Mouse (Mus musculus) forebrain, embryonic 13.5 days (tissue): ENCODE measurements at regions not wholly inside any gene's neighbourhood (a gene's known extent, or its start where the extent isn't known, plus 50 kb on each side); places are given as distances from the start of the nearest gene placed in this dataset.

Experiments used
- ATAC-seq: fragments of 200-750 bp; cut with Nextera tagmentation; 2 replicates; pipeline ENCODE4 v1.8.0; 2017
- H3K27ac ChIP-seq: fragments of 300-500 bp; sonication (generic); 2 replicates; pipeline ENCODE4 v1.5.1; 2015; ENCODE audit warnings: inconsistent platforms, mild to moderate bottlenecking, moderate library complexity
- H3K27me3 ChIP-seq: fragments of 300-500 bp; sonication (generic); 2 replicates; pipeline ENCODE4 v1.6.1; 2015; ENCODE audit warnings: mild to moderate bottlenecking, inconsistent platforms
- H3K36me3 ChIP-seq: fragments of 300-500 bp; sonication (generic); 2 replicates; pipeline ENCODE4 v1.6.1; 2015; ENCODE audit warnings: mild to moderate bottlenecking, inconsistent platforms; ENCODE audit not compliant: poor library complexity, severe bottlenecking
- H3K4me1 ChIP-seq: fragments of 300-500 bp; sonication (generic); 2 replicates; pipeline ENCODE4 v1.6.1; 2015; ENCODE audit warnings: inconsistent platforms
- H3K4me2 ChIP-seq: fragments of 300-500 bp; sonication (generic); 2 replicates; pipeline ENCODE4 v1.6.1; 2015; ENCODE audit warnings: inconsistent platforms, mild to moderate bottlenecking, moderate library complexity
- H3K4me3 ChIP-seq: fragments of 300-500 bp; sonication (generic); 2 replicates; pipeline ENCODE4 v1.5.1; 2015; ENCODE audit warnings: mild to moderate bottlenecking, inconsistent platforms
- H3K9ac ChIP-seq: fragments of 300-500 bp; sonication (generic); 2 replicates; pipeline ENCODE4 v1.6.1; 2015; ENCODE audit warnings: mild to moderate bottlenecking, inconsistent platforms
- H3K9me3 ChIP-seq: fragments of 300-500 bp; sonication (generic); replicated peaks from 2 replicates; pipeline ENCODE4 v1.6.1; 2016; ENCODE audit warnings: inconsistent platforms
- WGBS: fragments of 180-500 bp; shearing (Covaris S2); methylation state at CpG from one replicate; pipeline ENCODE4 v1.1.7; 2015; 5-methylcytosine and 5-hydroxymethylcytosine counted together

- Histone ChIP-seq H3K27me3 (no peaks in the 10 kb centered on the region), H3K4me3 (no peak overlapping the region), H3K9ac (no peak overlapping the region), H3K4me2 (no peak overlapping the region), H3K9me3 (no peaks in the 10 kb centered on the region), H3K4me1 (no peaks in the 10 kb centered on the region), H3K27ac (no peak overlapping the region), H3K36me3 (no peaks in the 10 kb centered on the region)
- 64% methylated on average over 10 of the region's 10 CpGs for WGBS
- ATAC-seq, result no peak
Observed at GRCm38 (mm10) chr4:47638876-47639494, 164.5 kb downstream of the Sec61b start.

DNA sequence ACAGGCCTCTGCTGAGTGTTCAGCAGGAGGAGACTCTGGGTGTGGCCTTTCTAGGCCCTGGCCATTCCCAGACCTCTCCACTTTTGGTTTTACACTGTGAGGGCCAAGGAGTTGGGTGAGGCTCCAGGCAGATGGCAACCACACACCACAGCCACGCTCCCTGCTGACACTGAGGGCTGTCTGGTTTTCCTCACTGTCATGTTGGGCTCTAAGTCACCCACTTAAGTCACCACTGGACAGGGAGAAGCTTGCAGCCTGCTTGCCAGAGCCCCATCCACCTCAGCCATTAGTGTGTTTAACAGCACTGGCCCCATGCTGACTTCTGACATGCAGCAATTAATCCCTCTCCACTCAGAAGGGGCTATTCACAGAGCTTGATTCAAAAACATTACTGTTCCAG lies 170.6 kb downstream of the Sec61b start:
- Histone ChIP-seq H3K9me3 (no peaks in the 10 kb centered on the region), H3K36me3 (no peaks in the 10 kb centered on the region), H3K9ac (no peak overlapping the region), H3K4me1 (0 out of 2 replicates have a peak, but pooled peaks cover 6% of the 10 kb centered on the region), H3K4me3 (no peak overlapping the region), H3K27me3 (0 out of 2 replicates have a peak, but pooled peaks cover 2% of the 10 kb centered on the region), H3K27ac (no peak overlapping the region), H3K4me2 (no peak overlapping the region)
- 75% methylated on average over 1 of the region's 1 CpGs for WGBS
- no peak; the same call in 1 of the 2 replicates for ATAC-seq

DNA sequence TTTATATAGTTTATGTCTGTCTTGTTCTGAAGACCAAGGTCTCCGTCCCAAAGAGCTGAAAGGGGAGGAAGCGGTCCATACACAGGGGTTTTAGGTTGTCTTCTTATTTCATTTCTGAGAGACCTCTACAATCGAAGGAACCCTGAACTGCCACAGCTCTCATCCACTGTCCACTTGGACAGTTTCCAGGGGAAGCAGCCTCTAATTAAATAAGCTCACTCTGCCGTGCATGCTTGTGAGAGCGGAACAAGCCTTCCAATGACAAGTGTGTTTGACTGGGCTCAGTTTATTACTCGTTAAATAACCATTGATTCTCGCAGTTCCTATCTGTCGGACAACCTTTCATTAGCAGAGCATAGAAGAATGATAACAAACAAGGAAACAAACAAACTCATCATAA lies 174.2 kb downstream of the Sec61b start:
- WGBS, result 46% methylated on average over 8 of the region's 8 CpGs
- 0 out of 2 replicates have a peak, but pooled peaks cover 2% of the 10 kb centered on the region for H3K27me3 ChIP-seq
- no peaks in the 10 kb centered on the region for H3K36me3 ChIP-seq
- ATAC-seq, result no peak
- no peak overlapping the region for H3K4me3 ChIP-seq
- peaks cover 27% of the 10 kb centered on the region for H3K4me1 ChIP-seq
- no peaks in the 10 kb centered on the region for H3K9me3 ChIP-seq
- H3K9ac ChIP-seq, result no peak overlapping the region
- H3K27ac ChIP-seq, result no peak overlapping the region
- no peak overlapping the region for H3K4me2 ChIP-seq

GRCm38 (mm10) chr4:47649951-47650350 lies 175.5 kb downstream of the Sec61b start:
- no peak overlapping the region for H3K4me2 ChIP-seq
- no peak overlapping the region for H3K9ac ChIP-seq
- no peak overlapping the region for H3K27ac ChIP-seq
- 0 out of 2 replicates have a peak, but pooled peaks cover under 1% of the 10 kb centered on the region for H3K27me3 ChIP-seq
- no peaks in the 10 kb centered on the region for H3K9me3 ChIP-seq
- no peak overlapping the region for H3K4me3 ChIP-seq
- no peak for ATAC-seq
- H3K4me1 ChIP-seq, result peaks cover 28% of the 10 kb centered on the region
- WGBS, result 82% methylated on average over 3 of the region's 3 CpGs
- H3K36me3 ChIP-seq, result no peaks in the 10 kb centered on the region

GRCm38 (mm10) chr4:47651521-47651920 lies 177.1 kb downstream of the Sec61b start:
- Histone ChIP-seq H3K36me3 (no peaks in the 10 kb centered on the region), H3K4me1 (peaks cover 28% of the 10 kb centered on the region), H3K9me3 (no peaks in the 10 kb centered on the region), H3K27ac (no peak overlapping the region), H3K4me2 (no peak overlapping the region), H3K9ac (no peak overlapping the region), H3K4me3 (no peak overlapping the region), H3K27me3 (no peaks in the 10 kb centered on the region; the same call in 1 of the 2 replicates)
- 83% methylated on average over 10 of the region's 10 CpGs for WGBS
- no peak for ATAC-seq

GRCm38 (mm10) chr4:47653143-47653542 lies 178.7 kb downstream of the Sec61b start:
- H3K4me3 ChIP-seq, result no peak overlapping the region
- 0 out of 2 replicates have a peak overlapping the region, but pooled peaks have one; percentile 2 for H3K27ac ChIP-seq
- H3K9ac ChIP-seq, result no peak overlapping the region
- ATAC-seq, result peak; percentile 81
- 42% methylated on average over 2 of the region's 2 CpGs for WGBS
- H3K4me1 ChIP-seq, result peaks cover 28% of the 10 kb centered on the region
- H3K9me3 ChIP-seq, result no peaks in the 10 kb centered on the region
- no peaks in the 10 kb centered on the region for H3K36me3 ChIP-seq
- H3K27me3 ChIP-seq, result no peaks in the 10 kb centered on the region; the same call in 1 of the 2 replicates
- H3K4me2 ChIP-seq, result no peak overlapping the region

- no peaks in the 10 kb centered on the region for H3K9me3 ChIP-seq
- H3K27ac ChIP-seq, result no peak overlapping the region
- no peaks in the 10 kb centered on the region for H3K36me3 ChIP-seq
- H3K4me1 ChIP-seq, result no peaks in the 10 kb centered on the region
- no peak overlapping the region for H3K4me3 ChIP-seq
- ATAC-seq, result no peak
- 84% methylated on average over 5 of the region's 5 CpGs for WGBS
- H3K9ac ChIP-seq, result no peak overlapping the region
- H3K4me2 ChIP-seq, result no peak overlapping the region
- H3K27me3 ChIP-seq, result no peaks in the 10 kb centered on the region
Observed at GRCm38 (mm10) chr4:47669519-47669918, 195.1 kb downstream of the Sec61b start.

- H3K27ac ChIP-seq, result no peak overlapping the region
- no peak overlapping the region for H3K9ac ChIP-seq
- no peaks in the 10 kb centered on the region for H3K27me3 ChIP-seq
- H3K4me1 ChIP-seq, result no peaks in the 10 kb centered on the region
- no peaks in the 10 kb centered on the region for H3K9me3 ChIP-seq
- no peak overlapping the region for H3K4me3 ChIP-seq
- H3K36me3 ChIP-seq, result no peaks in the 10 kb centered on the region
- H3K4me2 ChIP-seq, result no peak overlapping the region
- WGBS, result 76% methylated on average over 3 of the region's 3 CpGs
- ATAC-seq, result no peak
Observed at GRCm38 (mm10) chr4:47670476-47670875, 196.0 kb downstream of the Sec61b start.

- Histone ChIP-seq H3K27ac (no peak overlapping the region), H3K9me3 (no peaks in the 10 kb centered on the region), H3K27me3 (no peaks in the 10 kb centered on the region), H3K4me3 (no peak overlapping the region), H3K9ac (no peak overlapping the region), H3K4me1 (no peaks in the 10 kb centered on the region), H3K36me3 (no peaks in the 10 kb centered on the region), H3K4me2 (no peak overlapping the region)
- no peak for ATAC-seq
- WGBS, result 94% methylated on average over 5 of the region's 5 CpGs
Observed at GRCm38 (mm10) chr4:47671362-47671761, 196.9 kb downstream of the Sec61b start.

GRCm38 (mm10) chr4:47681141-47681540 lies 206.7 kb downstream of the Sec61b start:
- Histone ChIP-seq H3K36me3 (no peaks in the 10 kb centered on the region), H3K27ac (no peak overlapping the region), H3K27me3 (no peaks in the 10 kb centered on the region), H3K4me2 (no peak overlapping the region), H3K9ac (no peak overlapping the region), H3K9me3 (no peaks in the 10 kb centered on the region), H3K4me1 (no peaks in the 10 kb centered on the region), H3K4me3 (no peak overlapping the region)
- no peak for ATAC-seq
- 96% methylated on average over 4 of the region's 4 CpGs for WGBS

DNA sequence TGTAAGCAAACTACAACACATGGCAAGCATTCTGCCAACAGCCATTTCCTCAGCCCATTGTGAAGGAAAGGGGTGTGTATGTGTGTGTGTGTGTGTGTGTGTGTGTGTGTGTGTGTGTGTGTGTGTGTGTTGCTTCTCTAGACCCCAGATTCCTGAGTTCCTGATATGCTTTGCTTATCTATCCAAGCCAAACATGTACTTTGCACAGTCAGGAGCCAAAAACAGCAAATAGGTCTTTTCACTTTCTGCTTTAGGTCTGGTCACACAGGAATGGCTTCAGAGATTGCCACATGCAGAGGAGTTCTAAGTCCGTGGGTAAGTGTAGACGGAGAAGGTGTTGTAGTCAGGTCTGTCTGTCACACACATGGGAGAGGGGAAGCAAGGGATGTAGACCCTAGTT lies 216.7 kb downstream of the Sec61b start:
- H3K27me3 ChIP-seq, result no peaks in the 10 kb centered on the region
- no peak for ATAC-seq
- H3K4me1 ChIP-seq, result no peaks in the 10 kb centered on the region
- H3K9ac ChIP-seq, result no peak overlapping the region
- H3K36me3 ChIP-seq, result no peaks in the 10 kb centered on the region
- H3K4me3 ChIP-seq, result no peak overlapping the region
- 89% methylated on average over 2 of the region's 2 CpGs for WGBS
- H3K4me2 ChIP-seq, result no peak overlapping the region
- H3K27ac ChIP-seq, result no peak overlapping the region
- no peaks in the 10 kb centered on the region for H3K9me3 ChIP-seq

- H3K27ac ChIP-seq, result no peak overlapping the region
Observed at GRCm38 (mm10) chr4:47692654-47693053, 218.2 kb downstream of the Sec61b start.

GRCm38 (mm10) chr4:47693221-47693620 lies 218.8 kb downstream of the Sec61b start:
- Histone ChIP-seq H3K27me3 (no peaks in the 10 kb centered on the region), H3K4me3 (no peak overlapping the region), H3K36me3 (no peaks in the 10 kb centered on the region), H3K4me1 (peaks cover 5% of the 10 kb centered on the region), H3K9ac (no peak overlapping the region), H3K9me3 (no peaks in the 10 kb centered on the region), H3K4me2 (no peak overlapping the region), H3K27ac (peak overlapping the region; percentile 35; the same call in 1 of the 2 replicates)
- WGBS, result 88% methylated on average over 12 of the region's 12 CpGs
- peak; percentile 66; the same call in 1 of the 2 replicates for ATAC-seq

More at GRCm38 (mm10) chr4:47692654-47693053, 218.2 kb downstream of the Sec61b start:
- Histone ChIP-seq H3K9me3 (no peaks in the 10 kb centered on the region), H3K9ac (no peak overlapping the region), H3K27me3 (no peaks in the 10 kb centered on the region), H3K4me2 (no peak overlapping the region), H3K36me3 (no peaks in the 10 kb centered on the region), H3K4me3 (no peak overlapping the region), H3K4me1 (no peaks in the 10 kb centered on the region)
- ATAC-seq, result peak; percentile 30; the same call in 1 of the 2 replicates
